Mouse (Mus musculus) bone marrow macrophage, adult 2 months (primary cell): Measurements from ENCODE around the gene Gm20388.

ENCODE experiments used
- CTCF ChIP-seq: IDR thresholded peaks from 2 replicates; pipeline ENCODE4 v1.5.1; 2012; ENCODE audit warnings: low read depth, mild to moderate bottlenecking, low read length, moderate library complexity
- POLR2A ChIP-seq: IDR thresholded peaks from 2 replicates; pipeline ENCODE4 v1.6.1; 2012; ENCODE audit warnings: mild to moderate bottlenecking, low read depth, low read length, borderline replicate concordance

- TF ChIP-seq CTCF (no peak), POLR2A (no peak)
Observed at GRCm38 (mm10) chr8:120505619-120506310, 595.1 kb downstream of the Gm20388 start.
